Mouse (Mus musculus): ENCODE data around the gene Fam71f1. TPM values are rescaled to one million over a fixed set of nuclear protein-coding genes. Genes with fewer than 3 reads are reported as not detected.
A peak's percentile ranks its signal among the peaks of the same experiment; 100 is the strongest.
"Not testable (repeated sequence)": the region's sequence is repeated elsewhere in the genome, so short reads cannot be mapped to it uniquely, and the experiment has no call there.

The Fam71f1 gene
- polyA plus RNA-seq, 1 experiment from 2014 or later = 0.22 TPM

- no peaks in the 10 kb centered on the region; the same call in 1 of the 2 replicates for H3K4me1 ChIP-seq (replicated peaks)
- H3K36me3 ChIP-seq = no peaks in the 10 kb centered on the region
- no peaks in the 10 kb centered on the region for H3K9me3 ChIP-seq
- no peak overlapping the region for H3K27ac ChIP-seq
- 58% methylated on average over 5 of the region's 5 CpGs for WGBS
- DNase-seq (ENCODE audit: low spot score) = no peak
- no peak overlapping the region for H3K4me3 ChIP-seq
- no peaks in the 10 kb centered on the region for H3K27me3 ChIP-seq (ENCODE audit: insufficient read depth, poor library complexity, severe bottlenecking)
Measured at GRCm38 (mm10) chr6:29303726-29304125, 15.2 kb upstream of the Fam71f1 start.

GRCm38 (mm10) chr6:29305462-29305861 lies 13.5 kb upstream of the Fam71f1 start:
- WGBS = 91% methylated on average over 4 of the region's 4 CpGs
- DNase-seq (ENCODE audit: low spot score) = no peak
- H3K27me3 ChIP-seq (ENCODE audit: insufficient read depth, poor library complexity, severe bottlenecking) = no peaks in the 10 kb centered on the region

GRCm38 (mm10) chr6:29308846-29309605 lies 9.9 kb upstream of the Fam71f1 start:
- 0 out of 2 replicates have a peak, but pooled peaks cover 4% of the 10 kb centered on the region for H3K4me1 ChIP-seq (replicated peaks)
- no peak for DNase-seq (ENCODE audit: low spot score)
- H3K36me3 ChIP-seq = no peaks in the 10 kb centered on the region
- no peaks in the 10 kb centered on the region for H3K27me3 ChIP-seq (ENCODE audit: insufficient read depth, poor library complexity, severe bottlenecking)
- no peak overlapping the region for H3K27ac ChIP-seq
- no peaks in the 10 kb centered on the region for H3K9me3 ChIP-seq
- 91% methylated on average over 16 of the region's 16 CpGs for WGBS
- H3K4me3 ChIP-seq = no peak overlapping the region

More at GRCm38 (mm10) chr6:29305462-29305861, 13.5 kb upstream of the Fam71f1 start:
- no peaks in the 10 kb centered on the region for H3K36me3 ChIP-seq
- no peaks in the 10 kb centered on the region for H3K9me3 ChIP-seq
- no peak overlapping the region for H3K4me3 ChIP-seq
- H3K27ac ChIP-seq = no peak overlapping the region
- no peaks in the 10 kb centered on the region; the same call in 1 of the 2 replicates for H3K4me1 ChIP-seq (replicated peaks)

- WGBS = 65% methylated on average over 14 of the region's 14 CpGs
- Histone ChIP-seq H3K27me3 (ENCODE audit: insufficient read depth, poor library complexity, severe bottlenecking) (no peaks in the 10 kb centered on the region), H3K36me3 (no peaks in the 10 kb centered on the region), H3K4me1 (replicated peaks) (peaks cover 4% of the 10 kb centered on the region; the same call in 1 of the 2 replicates), H3K27ac (no peak overlapping the region), H3K9me3 (no peaks in the 10 kb centered on the region), H3K4me3 (no peak overlapping the region)
- no peak for DNase-seq (ENCODE audit: low spot score)
Measured at GRCm38 (mm10) chr6:29313690-29314202, 5.2 kb upstream of the Fam71f1 start.

- no peak overlapping the region for H3K4me3 ChIP-seq
- no peaks in the 10 kb centered on the region for H3K36me3 ChIP-seq
- no peak overlapping the region for H3K27ac ChIP-seq
- DNase-seq (ENCODE audit: low spot score) = no peak
- H3K4me1 ChIP-seq (replicated peaks) = peaks cover 9% of the 10 kb centered on the region; the same call in 1 of the 2 replicates
- no peaks in the 10 kb centered on the region for H3K9me3 ChIP-seq
- H3K27me3 ChIP-seq (ENCODE audit: insufficient read depth, poor library complexity, severe bottlenecking) = no peaks in the 10 kb centered on the region
- 70% methylated on average over 2 of the region's 2 CpGs for WGBS
Measured at GRCm38 (mm10) chr6:29317286-29317685, 1.7 kb upstream of the Fam71f1 start.

- WGBS = 76% methylated on average over 3 of the region's 3 CpGs
- Histone ChIP-seq H3K4me3 (no peak overlapping the region), H3K9me3 (no peaks in the 10 kb centered on the region), H3K36me3 (no peaks in the 10 kb centered on the region), H3K27me3 (ENCODE audit: insufficient read depth, poor library complexity, severe bottlenecking) (no peaks in the 10 kb centered on the region), H3K4me1 (replicated peaks) (peaks cover 9% of the 10 kb centered on the region; the same call in 1 of the 2 replicates), H3K27ac (no peak overlapping the region)
- no peak for DNase-seq (ENCODE audit: low spot score)
Measured at GRCm38 (mm10) chr6:29317941-29318340, 999 bp upstream of the Fam71f1 start.

- Histone ChIP-seq H3K27ac (no peak overlapping the region), H3K9me3 (no peaks in the 10 kb centered on the region), H3K4me3 (no peak overlapping the region), H3K36me3 (no peaks in the 10 kb centered on the region), H3K4me1 (replicated peaks) (peaks cover 5% of the 10 kb centered on the region; the same call in 1 of the 2 replicates), H3K27me3 (ENCODE audit: insufficient read depth, poor library complexity, severe bottlenecking) (no peaks in the 10 kb centered on the region)
- WGBS = 81% methylated on average over 6 of the region's 6 CpGs
- no peak for DNase-seq (ENCODE audit: low spot score)
Measured at GRCm38 (mm10) chr6:29321586-29321985, 2.6 kb downstream of the Fam71f1 start.

GRCm38 (mm10) chr6:29322147-29322546 lies 3.2 kb downstream of the Fam71f1 start:
- Histone ChIP-seq H3K36me3 (no peaks in the 10 kb centered on the region), H3K4me3 (no peak overlapping the region), H3K4me1 (replicated peaks) (peaks cover 5% of the 10 kb centered on the region; the same call in 1 of the 2 replicates), H3K9me3 (no peaks in the 10 kb centered on the region), H3K27me3 (ENCODE audit: insufficient read depth, poor library complexity, severe bottlenecking) (no peaks in the 10 kb centered on the region), H3K27ac (no peak overlapping the region)
- WGBS = 92% methylated on average over 7 of the region's 7 CpGs
- DNase-seq (ENCODE audit: low spot score) = no peak

GRCm38 (mm10) chr6:29322735-29323134 lies 3.8 kb downstream of the Fam71f1 start:
- no peak overlapping the region for H3K27ac ChIP-seq
- no peaks in the 10 kb centered on the region for H3K27me3 ChIP-seq (ENCODE audit: insufficient read depth, poor library complexity, severe bottlenecking)
- no peaks in the 10 kb centered on the region for H3K36me3 ChIP-seq
- WGBS = 83% methylated on average over 4 of the region's 4 CpGs
- H3K4me3 ChIP-seq = no peak overlapping the region
- no peaks in the 10 kb centered on the region for H3K9me3 ChIP-seq
- H3K4me1 ChIP-seq (replicated peaks) = peaks cover 5% of the 10 kb centered on the region; the same call in 1 of the 2 replicates
- no peak for DNase-seq (ENCODE audit: low spot score)

- Histone ChIP-seq H3K36me3 (no peaks in the 10 kb centered on the region), H3K27me3 (ENCODE audit: insufficient read depth, poor library complexity, severe bottlenecking) (no peaks in the 10 kb centered on the region), H3K4me1 (replicated peaks) (no peaks in the 10 kb centered on the region), H3K27ac (no peak overlapping the region), H3K9me3 (no peaks in the 10 kb centered on the region), H3K4me3 (no peak overlapping the region)
- DNase-seq (ENCODE audit: low spot score) = no peak
- 86% methylated on average over 9 of the region's 9 CpGs for WGBS
Measured at GRCm38 (mm10) chr6:29326961-29327360, 8.0 kb downstream of the Fam71f1 start.

GRCm38 (mm10) chr6:29329514-29329913 lies 10.6 kb downstream of the Fam71f1 start:
- DNase-seq (ENCODE audit: low spot score) = no peak
- no peaks in the 10 kb centered on the region for H3K4me1 ChIP-seq (replicated peaks)
- no peak overlapping the region for H3K4me3 ChIP-seq
- 79% methylated on average over 4 of the region's 4 CpGs for WGBS
- no peaks in the 10 kb centered on the region for H3K9me3 ChIP-seq
- H3K27me3 ChIP-seq (ENCODE audit: insufficient read depth, poor library complexity, severe bottlenecking) = no peaks in the 10 kb centered on the region
- H3K36me3 ChIP-seq = no peaks in the 10 kb centered on the region
- H3K27ac ChIP-seq = no peak overlapping the region

GRCm38 (mm10) chr6:29346512-29346911 lies 27.6 kb downstream of the Fam71f1 start:
- 97% methylated on average over 2 of the region's 2 CpGs for WGBS
- not testable (repeated sequence) for DNase-seq (ENCODE audit: low spot score); H3K9me3 ChIP-seq; H3K27ac ChIP-seq; H3K36me3 ChIP-seq; H3K4me3 ChIP-seq; H3K27me3 ChIP-seq (ENCODE audit: insufficient read depth, poor library complexity, severe bottlenecking)
- peaks cover 18% of the 10 kb centered on the region for H3K4me1 ChIP-seq (replicated peaks)

- Histone ChIP-seq H3K27me3 (ENCODE audit: insufficient read depth, poor library complexity, severe bottlenecking) (no peaks in the 10 kb centered on the region), H3K4me3 (peak overlapping the region; percentile 79), H3K9me3 (no peaks in the 10 kb centered on the region), H3K27ac (peak overlapping the region; percentile 96), H3K36me3 (no peaks in the 10 kb centered on the region), H3K4me1 (replicated peaks) (peaks cover 18% of the 10 kb centered on the region)
- 40% methylated on average over 7 of the region's 7 CpGs for WGBS
- DNase-seq (ENCODE audit: low spot score) = no peak
Measured at GRCm38 (mm10) chr6:29347189-29347588, 28.2 kb downstream of the Fam71f1 start.
